Mouse (Mus musculus): Measurements from ENCODE around the gene Apoc4.
"Not testable (repeated sequence)": the region's sequence is repeated elsewhere in the genome, so short reads cannot be mapped to it uniquely, and the experiment has no call there.

The Apoc4 gene

GRCm38 (mm10) chr7:19698907-19699826, 17.9 kb upstream of the Apoc4 start, which contains the start of gene Apoe:
Gene Apoe (minus strand): TSS chr7:19699188.
- DNase-seq (ENCODE audit: low spot score in 2 of 2): peak in 1 of 2 experiments; percentile 67

- no peak for DNase-seq (ENCODE audit: low spot score in 2 of 2)
Observed at GRCm38 (mm10) chr7:19697949-19698906, 16.9 kb upstream of the Apoc4 start.

GRCm38 (mm10) chr7:19696336-19696873, 15.1 kb upstream of the Apoc4 start:
- no peak for DNase-seq (ENCODE audit: low spot score in 2 of 2)

GRCm38 (mm10) chr7:19695881-19696280, 14.6 kb upstream of the Apoc4 start:
- DNase-seq (ENCODE audit: low spot score in 2 of 2): no peak

GRCm38 (mm10) chr7:19695213-19695594, 13.9 kb upstream of the Apoc4 start:
- DNase-seq (ENCODE audit: low spot score in 2 of 2): no peak

GRCm38 (mm10) chr7:19694336-19695212, 13.3 kb upstream of the Apoc4 start:
- DNase-seq (ENCODE audit: low spot score in 2 of 2): no peak

- peak in 1 of 2 experiments; percentile 60 for DNase-seq (ENCODE audit: low spot score in 2 of 2)
Observed at GRCm38 (mm10) chr7:19693421-19693820, 12.1 kb upstream of the Apoc4 start.

- no peak for DNase-seq (ENCODE audit: low spot score in 2 of 2)
Observed at GRCm38 (mm10) chr7:19691873-19692865, 10.9 kb upstream of the Apoc4 start, which contains the start of gene Apoc1. Gene Apoc1 (minus strand): TSS chr7:19692660.

GRCm38 (mm10) chr7:19691434-19691833, 10.2 kb upstream of the Apoc4 start:
- DNase-seq (ENCODE audit: low spot score in 2 of 2): no peak

GRCm38 (mm10) chr7:19690845-19691244, 9.6 kb upstream of the Apoc4 start:
- DNase-seq (ENCODE audit: low spot score in 2 of 2): no peak

GRCm38 (mm10) chr7:19688611-19689010, 7.3 kb upstream of the Apoc4 start:
- DNase-seq (ENCODE audit: low spot score in 2 of 2): no peak

- DNase-seq (ENCODE audit: low spot score in 2 of 2): no peak
Observed at GRCm38 (mm10) chr7:19688101-19688500, 6.8 kb upstream of the Apoc4 start.

- not testable (repeated sequence) for DNase-seq (ENCODE audit: low spot score in 2 of 2)
Observed at GRCm38 (mm10) chr7:19686927-19687583, 5.8 kb upstream of the Apoc4 start.

GRCm38 (mm10) chr7:19686521-19686920, 5.2 kb upstream of the Apoc4 start:
- no peak for DNase-seq (ENCODE audit: low spot score in 2 of 2)

GRCm38 (mm10) chr7:19685374-19685773, 4.1 kb upstream of the Apoc4 start:
- DNase-seq (ENCODE audit: low spot score in 2 of 2): no peak

GRCm38 (mm10) chr7:19683771-19684201, 2.5 kb upstream of the Apoc4 start:
- DNase-seq (ENCODE audit: low spot score in 2 of 2): no peak

- no peak for DNase-seq (ENCODE audit: low spot score in 2 of 2)
Observed at GRCm38 (mm10) chr7:19682979-19683378, 1.7 kb upstream of the Apoc4 start.

- DNase-seq (ENCODE audit: low spot score in 2 of 2): no peak
Observed at GRCm38 (mm10) chr7:19680702-19681101, 577 bp downstream of the Apoc4 start.

GRCm38 (mm10) chr7:19678901-19679300, 2.4 kb downstream of the Apoc4 start:
- DNase-seq (ENCODE audit: low spot score in 2 of 2): no peak
